Mouse (Mus musculus): Measurements from ENCODE around the gene Npepl1. TPM values are rescaled to one million over a fixed set of nuclear protein-coding genes. Genes with fewer than 3 reads are reported as not detected.

Npepl1 gene
- total RNA-seq, 2 experiments from 2014 or later = 16.7 to 23.1 TPM

- no peak for ATAC-seq (ENCODE audit: poor library complexity, severe bottlenecking)
Observed at GRCm38 (mm10) chr2:174107375-174107774, 2.8 kb upstream of the Npepl1 start.

GRCm38 (mm10) chr2:174110783-174111549 is 817 bp downstream of the Npepl1 start:
- peak; percentile 45 for ATAC-seq (ENCODE audit: poor library complexity, severe bottlenecking)

- no peak for ATAC-seq (ENCODE audit: poor library complexity, severe bottlenecking)
Observed at GRCm38 (mm10) chr2:174112931-174113330, 2.8 kb downstream of the Npepl1 start.

- ATAC-seq (ENCODE audit: poor library complexity, severe bottlenecking) = no peak
Observed at GRCm38 (mm10) chr2:174114148-174114864, 4.2 kb downstream of the Npepl1 start.

- ATAC-seq (ENCODE audit: poor library complexity, severe bottlenecking) = peak; percentile 58
Observed at GRCm38 (mm10) chr2:174116929-174117328, 6.8 kb downstream of the Npepl1 start.

GRCm38 (mm10) chr2:174118141-174118540 is 8.0 kb downstream of the Npepl1 start:
- no peak for ATAC-seq (ENCODE audit: poor library complexity, severe bottlenecking)

- ATAC-seq (ENCODE audit: poor library complexity, severe bottlenecking) = no peak
Observed at GRCm38 (mm10) chr2:174119259-174119658, 9.1 kb downstream of the Npepl1 start.

- ATAC-seq (ENCODE audit: poor library complexity, severe bottlenecking) = no peak
Observed at GRCm38 (mm10) chr2:174120631-174121030, 10.5 kb downstream of the Npepl1 start.

- no peak for ATAC-seq (ENCODE audit: poor library complexity, severe bottlenecking)
Observed at GRCm38 (mm10) chr2:174121411-174121947, 11.3 kb downstream of the Npepl1 start.

GRCm38 (mm10) chr2:174122331-174122730 is 12.2 kb downstream of the Npepl1 start:
- ATAC-seq (ENCODE audit: poor library complexity, severe bottlenecking) = no peak

GRCm38 (mm10) chr2:174123731-174124130 is 13.6 kb downstream of the Npepl1 start:
- no peak for ATAC-seq (ENCODE audit: poor library complexity, severe bottlenecking)

GRCm38 (mm10) chr2:174126522-174127375 is 16.6 kb downstream of the Npepl1 start:
- no peak for ATAC-seq (ENCODE audit: poor library complexity, severe bottlenecking)

GRCm38 (mm10) chr2:174127376-174127713 is 17.2 kb downstream of the Npepl1 start:
- ATAC-seq (ENCODE audit: poor library complexity, severe bottlenecking) = no peak

- ATAC-seq (ENCODE audit: poor library complexity, severe bottlenecking) = no peak
Observed at GRCm38 (mm10) chr2:174128926-174129325, 18.8 kb downstream of the Npepl1 start.

GRCm38 (mm10) chr2:174130468-174131097 is 20.4 kb downstream of the Npepl1 start:
- ATAC-seq (ENCODE audit: poor library complexity, severe bottlenecking) = no peak

GRCm38 (mm10) chr2:174132413-174132969 is 22.3 kb downstream of the Npepl1 start:
- no peak for ATAC-seq (ENCODE audit: poor library complexity, severe bottlenecking)

- ATAC-seq (ENCODE audit: poor library complexity, severe bottlenecking) = no peak
Observed at GRCm38 (mm10) chr2:174159035-174159434, 48.9 kb downstream of the Npepl1 start.

- ATAC-seq (ENCODE audit: poor library complexity, severe bottlenecking) = no peak
Observed at GRCm38 (mm10) chr2:174160461-174160860, 50.3 kb downstream of the Npepl1 start.

Data from megakaryocyte, adult 5-6 weeks (primary cell).